Mouse (Mus musculus): Measurements from ENCODE around the gene Lcn5.

DNA sequence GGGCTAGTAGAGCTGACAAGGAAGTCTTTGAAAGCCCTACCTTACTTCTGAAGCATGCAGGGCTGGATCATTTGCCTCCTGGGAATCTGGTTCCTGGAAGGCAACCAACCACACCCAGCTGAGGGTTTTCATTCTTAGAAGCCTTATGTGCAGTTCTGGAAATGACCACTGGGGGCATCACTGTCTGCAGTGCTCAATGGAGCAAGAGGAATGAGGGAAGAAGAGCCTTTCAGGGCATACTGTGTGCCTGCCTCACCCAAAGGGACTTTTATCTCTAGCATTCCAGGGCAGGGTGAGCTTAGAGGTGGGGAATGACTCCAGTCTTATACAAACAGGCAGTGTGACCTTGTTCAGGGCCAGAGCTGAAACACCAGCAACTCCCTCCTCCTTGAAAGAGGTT, 36.9 kb downstream of the Lcn5 start:
- TF ChIP-seq POLR2A (IDR thresholded peaks at IDR 0.05; ENCODE audit: control insufficient read depth, low read depth, low read length) (no peak), CTCF (IDR thresholded peaks at IDR 0.05; ENCODE audit: control insufficient read depth, insufficient read depth, insufficient replicate concordance, low read depth, low read length) (peak; percentile 56; the same call in 1 of the 2 replicates)

All from testis, adult 2 months (tissue).